Mouse (Mus musculus) ES-Bruce4 (cell line): ENCODE results near the gene Mtrf1.

Experiments
- CTCF ChIP-seq: IDR thresholded peaks from one replicate; pipeline ENCODE4 v1.8.1; 2011; ENCODE audit warnings: low read depth, low read length
- POLR2A ChIP-seq: IDR thresholded peaks from one replicate; pipeline ENCODE4 v1.8.1; 2011; ENCODE audit warnings: low read length; ENCODE audit not compliant: insufficient read depth

- TF ChIP-seq CTCF (no peak), POLR2A (no peak)
Measured at GRCm38 (mm10) chr14:79389438-79390264, 7.9 kb upstream of the Mtrf1 start.
